Mouse (Mus musculus) megakaryocyte, embryonic 14.5 days (primary cell): Measurements from ENCODE around the gene Gmcl1.

Experiments used
- FLI1 ChIP-seq: IDR thresholded peaks from 2 replicates; pipeline ENCODE4 v1.6.1; 2012; ENCODE audit warnings: low read length, inconsistent platforms, mixed read lengths
- GATA1 ChIP-seq: IDR thresholded peaks from 3 replicates; pipeline ENCODE4 v1.6.1; 2012; ENCODE audit warnings: mixed read lengths, low read length, inconsistent platforms, borderline replicate concordance

- no peak for TF ChIP-seq GATA1
- TF ChIP-seq FLI1, result no peak
These were observed 46.2 kb downstream of the Gmcl1 start for GRCm38 (mm10) chr6:86686971-86687370.
